Mouse (Mus musculus) kidney, postnatal 0 days (tissue): ENCODE data around the gene Anxa9. TPM values are rescaled to one million over a fixed set of nuclear protein-coding genes. Genes with fewer than 3 reads are reported as not detected.
A peak's percentile ranks its signal among the peaks of the same experiment; 100 is the strongest.
"Not testable (repeated sequence)": the region's sequence is repeated elsewhere in the genome, so short reads cannot be mapped to it uniquely, and the experiment has no call there.

Experiments used
- ATAC-seq: fragments of 200-750 bp; cut with Nextera tagmentation; replicated peaks from 2 replicates; pipeline ENCODE4 v1.8.0; 2017; ENCODE audit warnings: low read depth, moderate number of reproducible peaks, moderate TSS enrichment, moderate library complexity; ENCODE audit not compliant: low FRiP score
- DNase-seq: peaks from one replicate; pipeline ENCODE4 v3.0.0-alpha.2; 2016; ENCODE audit warnings: low spot score
- H3K27ac ChIP-seq: fragments of 300-500 bp; sonication (generic); 2 replicates; pipeline ENCODE4 v1.5.1; 2014; ENCODE audit warnings: mild to moderate bottlenecking
- H3K27me3 ChIP-seq: fragments of 300-500 bp; sonication (generic); 2 replicates; pipeline ENCODE4 v1.6.1; 2014; ENCODE audit warnings: low read length, mixed read lengths; ENCODE audit not compliant: insufficient read depth
- H3K36me3 ChIP-seq: fragments of 300-500 bp; sonication (generic); 2 replicates; pipeline ENCODE4 v1.6.1; 2014; ENCODE audit warnings: low read length, mixed read lengths; ENCODE audit not compliant: insufficient read depth
- H3K4me1 ChIP-seq: fragments of 300-500 bp; sonication (generic); replicated peaks from 2 replicates; pipeline ENCODE4 v1.6.1; 2014; ENCODE audit warnings: antibody characterized with exemption, low read length, mixed read lengths; ENCODE audit not compliant: insufficient read depth
- H3K4me2 ChIP-seq: fragments of 300-500 bp; sonication (generic); 2 replicates; pipeline ENCODE4 v1.6.1; 2014; ENCODE audit warnings: mild to moderate bottlenecking, low read length, moderate library complexity, mixed read lengths
- H3K4me3 ChIP-seq: fragments of 300-500 bp; sonication (generic); replicated peaks from 2 replicates; pipeline ENCODE4 v1.5.1; 2014; ENCODE audit warnings: low read depth, low read length
- H3K9ac ChIP-seq: fragments of 300-500 bp; sonication (generic); 2 replicates; pipeline ENCODE4 v1.6.1; 2014; ENCODE audit warnings: low read depth, low read length
- H3K9me3 ChIP-seq: fragments of 300-500 bp; sonication (generic); replicated peaks from 2 replicates; pipeline ENCODE4 v1.6.1; 2016; ENCODE audit warnings: low read length, inconsistent platforms, mixed read lengths
- CTCF ChIP-seq: IDR thresholded peaks from 2 replicates; pipeline ENCODE4 v1.5.1; 2016; ENCODE audit warnings: antibody characterized with exemption, low read depth, mild to moderate bottlenecking, moderate library complexity
- WGBS: fragments of 180-500 bp; shearing (Covaris S2); extraction: QIAGEN DNeasy Blood & Tissue Kit; methylation state at CpG from one replicate; pipeline ENCODE4 v1.1.7; 2014; 5-methylcytosine and 5-hydroxymethylcytosine counted together
- polyA plus RNA-seq: library from polyadenylated mRNA; unstranded; fragments of >200 nt; fragmentation: Nextera tagmentation; extraction: Ambion mirVana; gene quantifications from 2 replicates; pipeline ENCODE4 v1.2.1, GENCODE M21; 2015

Gene Anxa9
- 9.9 and 10.1 TPM in 2 replicates for polyA plus RNA-seq

DNA sequence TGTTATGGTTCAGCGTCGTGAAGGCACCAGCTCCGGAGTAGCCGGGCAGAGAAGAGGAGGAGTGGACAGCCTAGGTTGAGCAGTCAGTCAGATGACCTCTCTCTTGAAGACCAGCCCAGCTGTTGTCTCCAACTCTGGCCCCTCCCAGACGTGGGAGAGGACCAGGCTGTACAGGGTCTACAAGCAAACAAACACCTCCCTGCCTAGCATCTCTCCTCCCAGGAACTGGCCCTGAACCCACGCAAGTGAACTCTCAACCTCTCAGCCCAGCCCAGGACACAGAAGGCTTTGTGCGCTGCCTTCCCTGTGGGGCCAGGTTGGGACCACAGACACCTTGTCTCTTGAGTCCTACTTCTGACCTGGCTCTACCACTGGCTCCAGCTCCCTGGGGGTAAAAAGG is at the start of gene Anxa9:
Gene Anxa9, minus strand, starts transcription at position 77 of the 400 bp plus-strand sequence.
- DNase-seq (peak; percentile 17), ATAC-seq (peak; percentile 79)
- no peak for TF ChIP-seq CTCF
- Histone ChIP-seq H3K4me3 (no peak within 1 kb of the TSS), H3K9ac (no peak within 1 kb of the TSS), H3K4me1 (no peaks in the 10 kb centered on the region), H3K27ac (peak within 1 kb of the TSS; percentile 77), H3K9me3 (no peaks in the 10 kb centered on the region), H3K27me3 (no peaks in the 10 kb centered on the region), H3K4me2 (peak within 1 kb of the TSS; percentile 17; the same call in 1 of the 2 replicates), H3K36me3 (no peaks in the 10 kb centered on the region)
- WGBS: 30% methylated on average over 7 of the region's 7 CpGs

DNA sequence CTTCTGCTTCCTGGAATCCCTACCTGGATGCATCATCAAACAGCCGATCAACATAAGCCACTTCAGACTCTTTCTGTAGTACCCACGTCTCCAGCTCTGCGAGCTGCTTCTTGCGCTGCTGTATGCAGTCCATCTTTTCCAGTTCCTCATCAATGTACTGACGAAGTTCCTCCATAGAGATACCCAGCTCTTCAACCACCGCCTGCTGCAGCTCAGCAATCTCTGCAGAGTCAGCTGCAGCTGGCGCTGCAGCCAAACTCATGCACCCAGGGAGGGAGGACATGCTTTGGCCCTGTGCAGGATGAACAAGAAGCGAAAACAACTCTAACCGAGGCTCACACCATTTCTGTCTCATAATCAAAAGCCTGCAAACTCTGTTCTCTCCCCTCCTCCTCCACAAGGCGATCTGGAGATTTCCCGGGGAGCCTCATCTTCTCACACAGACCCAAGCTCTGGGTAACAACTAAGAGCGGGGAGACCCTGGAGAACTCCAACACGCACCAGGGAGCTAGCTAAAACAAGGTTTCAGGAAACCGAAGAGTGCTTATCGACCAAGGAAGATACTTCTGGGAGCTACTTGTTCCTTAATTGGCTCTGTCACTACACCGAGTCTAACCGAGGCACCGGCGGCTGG is 49.1 kb upstream of the Anxa9 start:
- ATAC-seq, DNase-seq, H3K27ac ChIP-seq, H3K27me3 ChIP-seq, H3K4me1 ChIP-seq, H3K36me3 ChIP-seq, H3K9me3 ChIP-seq, H3K9ac ChIP-seq: not testable (repeated sequence)
- H3K4me2 ChIP-seq: peak overlapping the region; percentile 54; the same call in 1 of the 2 replicates
- H3K4me3 ChIP-seq: peak overlapping the region; percentile 43
- 23% methylated on average over 7 of the region's 19 CpGs for WGBS

DNA sequence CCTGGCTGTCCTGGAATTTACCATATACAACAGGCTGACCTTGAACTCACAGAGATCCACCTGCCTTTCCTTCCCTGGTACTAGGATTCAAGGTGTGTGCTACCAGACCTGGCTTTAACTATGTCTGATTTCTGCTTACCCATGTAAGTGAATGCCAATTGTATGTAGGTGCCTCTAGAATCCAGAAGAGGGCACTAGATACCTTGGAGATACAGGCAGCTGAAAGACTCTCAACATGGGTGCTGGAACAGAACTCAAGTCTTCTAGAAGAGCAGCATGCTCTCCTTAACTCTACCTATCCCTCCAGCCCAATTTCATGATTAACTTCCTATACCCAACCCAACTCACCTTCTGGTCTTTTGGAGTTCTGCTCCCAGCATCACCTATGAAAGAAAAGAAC is 42.5 kb upstream of the Anxa9 start:
- peak; percentile 80 for TF ChIP-seq CTCF
- DNase-seq: peak; percentile 85

DNA sequence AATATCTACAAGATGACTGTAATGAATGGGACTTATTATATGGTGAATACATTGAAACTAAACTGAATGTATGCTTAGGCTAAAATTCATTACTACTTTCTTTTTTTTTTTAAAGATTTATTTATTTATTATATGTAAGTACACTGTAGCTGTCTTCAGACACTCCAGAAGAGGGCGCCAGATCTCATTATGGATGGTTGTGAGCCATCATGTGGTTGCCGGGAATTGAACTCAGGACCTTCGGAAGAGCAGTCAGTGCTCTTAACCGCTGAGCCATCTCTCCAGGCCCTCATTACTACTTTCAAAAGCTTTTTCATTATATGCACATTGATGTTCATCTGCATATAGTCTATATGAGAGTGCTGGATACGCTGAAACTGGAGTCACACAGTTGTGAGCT is 41.4 kb upstream of the Anxa9 start:
- TF ChIP-seq CTCF: 0 out of 2 replicates have a peak, but pooled peaks have one; percentile 7
- not testable (repeated sequence) for H3K27ac ChIP-seq, H3K4me3 ChIP-seq, DNase-seq, H3K9ac ChIP-seq, H3K4me1 ChIP-seq, H3K4me2 ChIP-seq, H3K9me3 ChIP-seq, ATAC-seq, H3K27me3 ChIP-seq
- WGBS: 100% methylated on average over 4 of the region's 5 CpGs
- peaks cover 45% of the 10 kb centered on the region for H3K36me3 ChIP-seq

More for the DNA sequence above, 42.5 kb upstream of the Anxa9 start:
- ATAC-seq: no peak
- no peaks in the 10 kb centered on the region for H3K27me3 ChIP-seq
- no peak overlapping the region for H3K27ac ChIP-seq
- no peak overlapping the region for H3K4me3 ChIP-seq
- H3K4me1 ChIP-seq: no peaks in the 10 kb centered on the region
- no peaks in the 10 kb centered on the region for H3K9me3 ChIP-seq
- no peak overlapping the region for H3K9ac ChIP-seq
- peaks cover 46% of the 10 kb centered on the region for H3K36me3 ChIP-seq
- no peak overlapping the region for H3K4me2 ChIP-seq

DNA sequence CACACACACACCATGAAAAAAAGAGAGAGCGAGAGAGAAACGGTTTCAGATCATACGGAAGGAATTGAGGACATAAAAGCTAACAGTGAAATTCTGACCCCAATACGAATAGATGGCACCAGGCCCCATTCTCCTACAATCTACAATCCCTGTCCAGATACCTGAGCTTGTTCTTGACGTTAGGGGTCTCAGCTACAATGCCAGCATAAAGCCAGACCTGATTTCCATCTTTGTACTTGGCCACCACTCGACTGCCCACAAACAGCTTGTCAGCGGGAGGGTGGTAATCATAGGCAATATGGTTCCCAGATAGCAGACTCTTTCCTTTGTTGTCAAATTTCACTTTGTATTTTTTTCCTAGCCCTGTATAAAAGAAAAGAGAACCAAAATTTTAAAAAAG is 39.5 kb upstream of the Anxa9 start:
- Histone ChIP-seq H3K27me3 (no peaks in the 10 kb centered on the region), H3K4me1 (no peaks in the 10 kb centered on the region), H3K4me2 (no peak overlapping the region), H3K4me3 (no peak overlapping the region), H3K27ac (no peak overlapping the region), H3K9ac (no peak overlapping the region), H3K36me3 (peaks cover 56% of the 10 kb centered on the region), H3K9me3 (no peaks in the 10 kb centered on the region)
- WGBS: 94% methylated on average over 7 of the region's 7 CpGs
- ATAC-seq (no peak), DNase-seq (no peak)
- no peak for TF ChIP-seq CTCF

DNA sequence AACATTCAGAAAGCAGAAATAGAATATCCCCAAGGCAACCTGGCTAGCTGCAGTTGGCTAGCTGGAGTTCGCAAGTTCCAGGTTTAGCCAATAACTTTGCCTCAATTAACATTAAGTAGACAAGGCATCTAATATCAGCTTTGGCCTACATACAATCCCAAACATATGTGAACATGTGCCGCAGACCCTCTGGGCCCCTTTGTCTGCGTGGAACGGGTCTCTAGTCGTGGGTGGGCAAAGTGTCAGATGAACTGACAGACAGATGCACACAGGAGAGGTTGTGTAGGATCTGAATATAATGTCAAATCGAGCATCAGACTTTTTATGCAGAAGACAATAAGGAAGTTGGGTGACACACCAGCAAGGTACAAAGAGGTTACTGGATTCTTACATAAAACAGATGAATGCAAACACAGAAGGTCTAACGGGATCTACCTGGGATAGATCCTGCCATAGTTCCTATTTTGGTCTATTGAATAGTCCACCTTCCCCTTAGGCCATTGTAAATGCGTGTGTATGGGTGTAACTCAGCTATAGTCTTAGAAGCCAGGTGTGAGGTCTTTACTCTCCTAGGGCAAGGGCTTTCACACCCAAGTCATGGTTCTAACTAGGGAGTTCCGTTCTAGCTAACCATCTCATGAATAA is 36.5 kb upstream of the Anxa9 start:
- not testable (repeated sequence) for H3K9ac ChIP-seq

More for the DNA sequence above, 36.5 kb upstream of the Anxa9 start:
- WGBS: 96% methylated on average over 9 of the region's 9 CpGs
- H3K36me3 ChIP-seq: peaks cover 74% of the 10 kb centered on the region
- not testable (repeated sequence) for DNase-seq, H3K27me3 ChIP-seq, H3K9me3 ChIP-seq, H3K27ac ChIP-seq, ATAC-seq, H3K4me2 ChIP-seq, H3K4me1 ChIP-seq, H3K4me3 ChIP-seq
